Mouse (Mus musculus): ENCODE data around the gene Ppp1r14b. TPM values are rescaled to one million over a fixed set of nuclear protein-coding genes. Genes with fewer than 3 reads are reported as not detected.
A peak's percentile ranks its signal among the peaks of the same experiment; 100 is the strongest.

Gene Ppp1r14b
- polyA plus RNA-seq, 1 experiment: 151 TPM

GRCm38 (mm10) chr19:6977759-6978638 is 3.2 kb downstream of the Ppp1r14b start:
- Histone ChIP-seq H3K4me3 (ENCODE audit: low read depth, low read length) (no peak overlapping the region), H3K27ac (ENCODE audit: insufficient read depth, low read length) (no peak overlapping the region), H3K36me3 (ENCODE audit: control insufficient read depth, insufficient read depth, low read length, poor library complexity, severe bottlenecking) (peaks cover 23% of the 10 kb centered on the region), H3K9ac (ENCODE audit: low read depth, poor library complexity, severe bottlenecking) (0 out of 2 replicates have a peak overlapping the region, but pooled peaks have one; percentile 47), H3K9me3 (replicated peaks; ENCODE audit: control insufficient read depth, insufficient read depth, low read length, poor library complexity, severe bottlenecking) (no peaks in the 10 kb centered on the region), H3K4me1 (ENCODE audit: control insufficient read depth, insufficient read depth, low read length) (no peaks in the 10 kb centered on the region), H3K27me3 (ENCODE audit: control insufficient read depth, insufficient read depth, low read length, poor library complexity, severe bottlenecking) (no peaks in the 10 kb centered on the region)
- TF ChIP-seq EP300 (IDR thresholded peaks at IDR 0.05; ENCODE audit: insufficient read depth, low read depth, low read length): no peak
- no peak for TF ChIP-seq CTCF (IDR thresholded peaks at IDR 0.05; ENCODE audit: low read depth, low read length)

GRCm38 (mm10) chr19:6978639-6978974 is 3.8 kb downstream of the Ppp1r14b start:
- H3K36me3 ChIP-seq (ENCODE audit: control insufficient read depth, insufficient read depth, low read length, poor library complexity, severe bottlenecking): peaks cover 23% of the 10 kb centered on the region
- H3K27ac ChIP-seq (ENCODE audit: insufficient read depth, low read length): no peak overlapping the region
- H3K9me3 ChIP-seq (replicated peaks; ENCODE audit: control insufficient read depth, insufficient read depth, low read length, poor library complexity, severe bottlenecking): no peaks in the 10 kb centered on the region
- no peaks in the 10 kb centered on the region for H3K27me3 ChIP-seq (ENCODE audit: control insufficient read depth, insufficient read depth, low read length, poor library complexity, severe bottlenecking)
- H3K9ac ChIP-seq (ENCODE audit: low read depth, poor library complexity, severe bottlenecking): peak overlapping the region; percentile 47; the same call in 1 of the 2 replicates
- TF ChIP-seq CTCF (IDR thresholded peaks at IDR 0.05; ENCODE audit: low read depth, low read length): no peak
- H3K4me1 ChIP-seq (ENCODE audit: control insufficient read depth, insufficient read depth, low read length): no peaks in the 10 kb centered on the region
- peak overlapping the region; percentile 64 for H3K4me3 ChIP-seq (ENCODE audit: low read depth, low read length)

- no peaks in the 10 kb centered on the region for H3K27me3 ChIP-seq (ENCODE audit: control insufficient read depth, insufficient read depth, low read length, poor library complexity, severe bottlenecking)
- no peak overlapping the region for H3K27ac ChIP-seq (ENCODE audit: insufficient read depth, low read length)
- peaks cover 23% of the 10 kb centered on the region for H3K36me3 ChIP-seq (ENCODE audit: control insufficient read depth, insufficient read depth, low read length, poor library complexity, severe bottlenecking)
- H3K4me3 ChIP-seq (ENCODE audit: low read depth, low read length): peak overlapping the region; percentile 64
- TF ChIP-seq EP300 (IDR thresholded peaks at IDR 0.05; ENCODE audit: insufficient read depth, low read depth, low read length) (no peak), POLR2A (IDR thresholded peaks at IDR 0.05; ENCODE audit: insufficient read depth, low read length) (no peak), CTCF (IDR thresholded peaks at IDR 0.05; ENCODE audit: low read depth, low read length) (no peak)
- peak overlapping the region; percentile 47 for H3K9ac ChIP-seq (ENCODE audit: low read depth, poor library complexity, severe bottlenecking)
- H3K4me1 ChIP-seq (ENCODE audit: control insufficient read depth, insufficient read depth, low read length): no peaks in the 10 kb centered on the region
- no peaks in the 10 kb centered on the region for H3K9me3 ChIP-seq (replicated peaks; ENCODE audit: control insufficient read depth, insufficient read depth, low read length, poor library complexity, severe bottlenecking)
Observed at GRCm38 (mm10) chr19:6979001-6979479, 4.3 kb downstream of the Ppp1r14b start.

- H3K9ac ChIP-seq (ENCODE audit: low read depth, poor library complexity, severe bottlenecking): peak overlapping the region; percentile 59
- peaks cover 24% of the 10 kb centered on the region for H3K36me3 ChIP-seq (ENCODE audit: control insufficient read depth, insufficient read depth, low read length, poor library complexity, severe bottlenecking)
- H3K4me3 ChIP-seq (ENCODE audit: low read depth, low read length): peak overlapping the region; percentile 65
- H3K9me3 ChIP-seq (replicated peaks; ENCODE audit: control insufficient read depth, insufficient read depth, low read length, poor library complexity, severe bottlenecking): no peaks in the 10 kb centered on the region
- no peak overlapping the region for H3K27ac ChIP-seq (ENCODE audit: insufficient read depth, low read length)
- H3K27me3 ChIP-seq (ENCODE audit: control insufficient read depth, insufficient read depth, low read length, poor library complexity, severe bottlenecking): no peaks in the 10 kb centered on the region
- TF ChIP-seq POLR2A (IDR thresholded peaks at IDR 0.05; ENCODE audit: insufficient read depth, low read length) (no peak), CTCF (IDR thresholded peaks at IDR 0.05; ENCODE audit: low read depth, low read length) (peak; percentile 52)
- H3K4me1 ChIP-seq (ENCODE audit: control insufficient read depth, insufficient read depth, low read length): no peaks in the 10 kb centered on the region
Observed at GRCm38 (mm10) chr19:6979486-6980380, 5.0 kb downstream of the Ppp1r14b start.

- Histone ChIP-seq H3K36me3 (ENCODE audit: control insufficient read depth, insufficient read depth, low read length, poor library complexity, severe bottlenecking) (peaks cover 26% of the 10 kb centered on the region), H3K4me1 (ENCODE audit: control insufficient read depth, insufficient read depth, low read length) (no peaks in the 10 kb centered on the region)
- TF ChIP-seq POLR2A (IDR thresholded peaks at IDR 0.05; ENCODE audit: insufficient read depth, low read length) (no peak), EP300 (IDR thresholded peaks at IDR 0.05; ENCODE audit: insufficient read depth, low read depth, low read length) (no peak), CTCF (IDR thresholded peaks at IDR 0.05; ENCODE audit: low read depth, low read length) (no peak)
Observed at GRCm38 (mm10) chr19:6980381-6981093, 5.8 kb downstream of the Ppp1r14b start, which contains the start of gene Fkbp2. Gene Fkbp2 (minus strand): TSS chr19:6980501.

More at GRCm38 (mm10) chr19:6980381-6981093, 5.8 kb downstream of the Ppp1r14b start, which contains the start of gene Fkbp2:
- H3K4me3 ChIP-seq (ENCODE audit: low read depth, low read length): peak within 1 kb of the TSS; percentile 85
- peak within 1 kb of the TSS; percentile 59 for H3K9ac ChIP-seq (ENCODE audit: low read depth, poor library complexity, severe bottlenecking)
- H3K9me3 ChIP-seq (replicated peaks; ENCODE audit: control insufficient read depth, insufficient read depth, low read length, poor library complexity, severe bottlenecking): no peaks in the 10 kb centered on the region
- H3K27ac ChIP-seq (ENCODE audit: insufficient read depth, low read length): peak within 1 kb of the TSS; percentile 12; the same call in 1 of the 2 replicates
- no peaks in the 10 kb centered on the region for H3K27me3 ChIP-seq (ENCODE audit: control insufficient read depth, insufficient read depth, low read length, poor library complexity, severe bottlenecking)

Data from ES-Bruce4 (cell line).